Mouse (Mus musculus): ENCODE results near the gene Hsfy2. TPM values are rescaled to one million over a fixed set of nuclear protein-coding genes. Genes with fewer than 3 reads are reported as not detected.

The Hsfy2 gene
- not detected for total RNA-seq (2023)

GRCm38 (mm10) chr1:56637335-56637734 is at the start of gene Hsfy2:
Gene Hsfy2 (minus strand): TSS chr1:56637435.

Measured in CD4-positive naive resting alpha-beta T cell, adult 76 days (primary cell).